7 mouse cellular contexts compared by ENCODE assay signal in the genomic region with DNA sequence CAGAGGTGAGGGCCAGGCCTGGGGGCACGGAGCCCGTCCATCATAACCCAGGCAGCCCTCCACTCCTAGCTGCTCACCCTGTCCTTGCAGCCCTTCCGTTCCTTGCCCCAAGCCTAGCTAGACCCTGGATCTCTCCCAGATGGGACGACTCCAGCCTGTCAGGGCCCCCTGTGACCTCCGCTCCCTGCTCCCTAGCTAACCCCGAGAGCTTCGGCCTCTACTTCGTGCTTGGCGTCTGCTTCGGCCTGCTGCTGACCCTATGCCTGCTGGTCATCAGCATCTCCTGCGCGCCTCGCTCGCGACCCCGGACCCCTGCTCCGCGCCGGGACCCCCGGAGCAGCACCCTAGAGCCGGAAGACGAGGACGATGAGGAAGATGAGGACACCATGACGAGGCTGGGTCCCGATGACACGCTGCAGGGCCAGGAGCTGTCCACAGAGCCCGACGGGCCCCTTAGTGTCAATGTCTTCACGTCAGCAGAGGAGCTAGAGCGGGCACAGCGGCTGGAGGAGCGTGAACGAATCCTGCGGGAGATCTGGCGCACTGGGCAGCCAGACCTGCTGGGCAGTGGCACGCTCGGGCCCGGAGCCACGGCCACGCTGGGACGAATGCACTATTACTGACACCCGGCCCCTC. TPM values are rescaled to one million over a fixed set of nuclear protein-coding genes. Genes with fewer than 3 reads are reported as not detected.
DNase-seq lines count a peak whose midpoint lies in the region; ATAC-seq and TF ChIP-seq lines count a peak whose summit lies in the region.

No protein-coding gene starts in this region.

- peak overlapping the region; percentile 88 for H3K4me3 ChIP-seq in E14TG2a.4 (replicated peaks; ENCODE audit: low read length)
- H3K4me3 ChIP-seq in bone marrow, adult 2 months (replicated peaks; ENCODE audit: control insufficient read depth, low read depth, low read length) = peak overlapping the region; percentile 65
- H3K4me3 ChIP-seq in hindbrain, embryonic 10.5 days = peak overlapping the region; percentile 61
- peak overlapping the region; percentile 59 for H3K4me3 ChIP-seq in liver, embryonic 12.5 days

- peak; percentile 2; the same call in 1 of the 2 replicates for ATAC-seq in liver, embryonic 12.5 days

- H3K4me1 ChIP-seq in E14TG2a.4 (replicated peaks; ENCODE audit: low read depth, low read length) = peaks cover 76% of the 10 kb centered on the region
- H3K4me1 ChIP-seq in bone marrow, adult 2 months (ENCODE audit: control insufficient read depth, insufficient read depth, low read length) = 0 out of 2 replicates have a peak, but pooled peaks cover 2% of the 10 kb centered on the region
- H3K4me1 ChIP-seq in hindbrain, embryonic 10.5 days (replicated peaks) = peaks cover 56% of the 10 kb centered on the region
- H3K4me1 ChIP-seq in liver, embryonic 12.5 days = peaks cover 48% of the 10 kb centered on the region

- H3K27me3 ChIP-seq in E14TG2a.4 (ENCODE audit: insufficient read depth, low read length) = peaks cover 8% of the 10 kb centered on the region
- peaks cover 64% of the 10 kb centered on the region for H3K27me3 ChIP-seq in hindbrain, embryonic 10.5 days (ENCODE audit: insufficient read depth, poor library complexity, severe bottlenecking)
- H3K27me3 ChIP-seq in liver, embryonic 12.5 days (replicated peaks) = peaks cover 69% of the 10 kb centered on the region

- H3K9ac ChIP-seq in liver, embryonic 12.5 days = peak overlapping the region; percentile 61

- TF ChIP-seq CTCF in E14TG2a.4 (conservative IDR thresholded peaks at IDR 0.05; ENCODE audit: low read length) = no peak
- TF ChIP-seq CTCF in bone marrow, adult 2 months (IDR thresholded peaks at IDR 0.05; ENCODE audit: control insufficient read depth, insufficient read depth, low read length) = no peak

- peak overlapping the region; percentile 70 for H3K4me2 ChIP-seq in liver, embryonic 12.5 days

- H3K9me3 ChIP-seq in E14TG2a.4 (ENCODE audit: low read length) = no peaks in the 10 kb centered on the region
- no peaks in the 10 kb centered on the region for H3K9me3 ChIP-seq in hindbrain, embryonic 10.5 days
- H3K9me3 ChIP-seq in liver, embryonic 12.5 days (replicated peaks) = no peaks in the 10 kb centered on the region

- peak; percentile 46 for DNase-seq in hindbrain, embryonic 10.5 days (ENCODE audit: low spot score)
- DNase-seq in retina, embryonic 14.5 days (ENCODE audit: low spot score) = peak; percentile 55
- no peak for DNase-seq in adrenal gland, adult 2 months
- no peak for DNase-seq in cerebellum, adult 9-11 months

- peaks cover 32% of the 10 kb centered on the region for H3K36me3 ChIP-seq in E14TG2a.4 (ENCODE audit: insufficient read depth, low read length)
- H3K36me3 ChIP-seq in hindbrain, embryonic 10.5 days = no peaks in the 10 kb centered on the region
- H3K36me3 ChIP-seq in liver, embryonic 12.5 days = no peaks in the 10 kb centered on the region; the same call in 1 of the 2 replicates

- no peak overlapping the region for H3K27ac ChIP-seq in bone marrow, adult 2 months (ENCODE audit: control insufficient read depth, insufficient read depth, low read depth, low read length, poor library complexity)
- peak overlapping the region; percentile 86 for H3K27ac ChIP-seq in hindbrain, embryonic 10.5 days
- H3K27ac ChIP-seq in liver, embryonic 12.5 days = peak overlapping the region; percentile 77

- 71% methylated on average over 42 of the region's 42 CpGs for WGBS in bone marrow, adult 2 months
- 17% methylated on average over 42 of the region's 42 CpGs for WGBS in hindbrain, embryonic 10.5 days
- 33% methylated on average over 42 of the region's 42 CpGs for whole genome bisulfite sequencing in liver, embryonic 12.5 days (ENCODE audit: insufficient replicate concordance)

- TF ChIP-seq POLR2A in bone marrow, adult 2 months (IDR thresholded peaks at IDR 0.05; ENCODE audit: borderline replicate concordance, control insufficient read depth, low read depth, low read length) = no peak

RNA-seq across cellular contexts. Expression of a gene that starts 1.6 kb away (rescaled TPM):
- 5.7 and 7.1 TPM in 2 replicates for polyA plus RNA-seq in bone marrow, adult 2 months (2011; ENCODE audit: insufficient read depth, insufficient read length, low replicate concordance, missing spikeins)
- 29.8 and 35.3 TPM in 2 replicates for polyA plus RNA-seq in hindbrain, embryonic 10.5 days (2016; fragmentation: Nextera tagmentation; extraction: Ambion mirVana)
- polyA plus RNA-seq in liver, embryonic 12.5 days (2016; fragmentation: Nextera tagmentation; extraction: Ambion mirVana) = 19.3 and 19.5 TPM in 2 replicates
- total RNA-seq in adrenal gland, adult 2 months (2021) = 10 to 100 TPM; 13.3 to 35.0 TPM
- 111 and 156 TPM in 2 replicates for polyA plus RNA-seq in adrenal gland, adult 2 months (2012; rRNA removed)

RNA-seq across cellular contexts. Expression of a gene that starts 14.1 kb away (rescaled TPM):
- 1.0 TPM in 1 of 2 replicates, not detected in the other for polyA plus RNA-seq in bone marrow, adult 2 months (2011; ENCODE audit: insufficient read depth, insufficient read length, low replicate concordance, missing spikeins)
- polyA plus RNA-seq in hindbrain, embryonic 10.5 days (2016; fragmentation: Nextera tagmentation; extraction: Ambion mirVana) = 1.3 and 2.3 TPM in 2 replicates
- polyA plus RNA-seq in liver, embryonic 12.5 days (2016; fragmentation: Nextera tagmentation; extraction: Ambion mirVana) = 1.3 and 1.6 TPM in 2 replicates
- total RNA-seq in adrenal gland, adult 2 months (2021) = 1 to 10 TPM; 2.5 to 3.2 TPM
- 1.4 and 1.8 TPM in 2 replicates for polyA plus RNA-seq in adrenal gland, adult 2 months (2012; rRNA removed)

RNA-seq across cellular contexts. Expression of a gene that starts 45.4 kb away (rescaled TPM):
- polyA plus RNA-seq in bone marrow, adult 2 months (2011; ENCODE audit: insufficient read depth, insufficient read length, low replicate concordance, missing spikeins) = 7.5 and 14.0 TPM in 2 replicates
- polyA plus RNA-seq in hindbrain, embryonic 10.5 days (2016; fragmentation: Nextera tagmentation; extraction: Ambion mirVana) = 46.9 and 47.2 TPM in 2 replicates
- 22.4 and 23.0 TPM in 2 replicates for polyA plus RNA-seq in liver, embryonic 12.5 days (2016; fragmentation: Nextera tagmentation; extraction: Ambion mirVana)
- total RNA-seq in adrenal gland, adult 2 months (2021) = 10 to 100 TPM; 43.0 to 56.0 TPM
- polyA plus RNA-seq in adrenal gland, adult 2 months (2012; rRNA removed) = 33.2 and 33.5 TPM in 2 replicates

RNA-seq across cellular contexts. Expression of a gene that starts 52.7 kb away (rescaled TPM):
- 6.6 and 21.2 TPM in 2 replicates for polyA plus RNA-seq in bone marrow, adult 2 months (2011; ENCODE audit: insufficient read depth, insufficient read length, low replicate concordance, missing spikeins)
- 46.8 and 49.1 TPM in 2 replicates for polyA plus RNA-seq in hindbrain, embryonic 10.5 days (2016; fragmentation: Nextera tagmentation; extraction: Ambion mirVana)
- 34.5 and 36.7 TPM in 2 replicates for polyA plus RNA-seq in liver, embryonic 12.5 days (2016; fragmentation: Nextera tagmentation; extraction: Ambion mirVana)
- total RNA-seq in adrenal gland, adult 2 months (2021) = 10 to 100 TPM; 23.4 to 30.7 TPM
- 29.3 and 32.5 TPM in 2 replicates for polyA plus RNA-seq in adrenal gland, adult 2 months (2012; rRNA removed)

RNA-seq across cellular contexts. Expression of a gene that starts 53.4 kb away (rescaled TPM):
- 133 and 198 TPM in 2 replicates for polyA plus RNA-seq in bone marrow, adult 2 months (2011; ENCODE audit: insufficient read depth, insufficient read length, low replicate concordance, missing spikeins)
- 230 and 252 TPM in 2 replicates for polyA plus RNA-seq in hindbrain, embryonic 10.5 days (2016; fragmentation: Nextera tagmentation; extraction: Ambion mirVana)
- 162 and 163 TPM in 2 replicates for polyA plus RNA-seq in liver, embryonic 12.5 days (2016; fragmentation: Nextera tagmentation; extraction: Ambion mirVana)
- total RNA-seq in adrenal gland, adult 2 months (2021) = 100 to 1,000 TPM; 169 to 173 TPM
- polyA plus RNA-seq in adrenal gland, adult 2 months (2012; rRNA removed) = 29.1 and 36.8 TPM in 2 replicates

Comparison
In these comparisons a context has a peak if more than half of its experiments do, and no peak if none do; other contexts are left out.
1. DNase-seq: peak in hindbrain, embryonic 10.5 days (single experiment) and retina, embryonic 14.5 days (single experiment); none in adrenal gland, adult 2 months (single experiment) and cerebellum, adult 9-11 months (single experiment).
2. Peak in every context shown above with its lines, with median percentiles within 50 percentile points of each other: H3K4me3 ChIP-seq.